Mouse (Mus musculus) ES-Bruce4 (cell line): ENCODE results near the gene Zer1. TPM values are rescaled to one million over a fixed set of nuclear protein-coding genes. Genes with fewer than 3 reads are reported as not detected.

Experiments used
- H3K27ac ChIP-seq: 2 replicates; pipeline ENCODE4 v1.5.1; 2012; ENCODE audit warnings: low read length, inconsistent platforms; ENCODE audit not compliant: insufficient read depth
- H3K27me3 ChIP-seq: 2 replicates; pipeline ENCODE4 v1.6.1; 2012; ENCODE audit warnings: mild to moderate bottlenecking, low read length, inconsistent platforms; ENCODE audit not compliant: control insufficient read depth, poor library complexity, insufficient read depth, severe bottlenecking
- H3K36me3 ChIP-seq: 2 replicates; pipeline ENCODE4 v1.6.1; 2012; ENCODE audit warnings: inconsistent platforms, mild to moderate bottlenecking, low read length, moderate library complexity; ENCODE audit not compliant: control insufficient read depth, poor library complexity, insufficient read depth, severe bottlenecking
- H3K4me1 ChIP-seq: one replicate; pipeline ENCODE4 v1.8.1; 2011; ENCODE audit warnings: low read length; ENCODE audit not compliant: control insufficient read depth, insufficient read depth
- H3K4me3 ChIP-seq: 2 replicates; pipeline ENCODE4 v1.5.1; 2011; ENCODE audit warnings: low read depth, mild to moderate bottlenecking, low read length
- H3K9ac ChIP-seq: 2 replicates; pipeline ENCODE4 v1.6.1; 2012; ENCODE audit warnings: low read depth, mild to moderate bottlenecking, inconsistent platforms; ENCODE audit not compliant: poor library complexity, severe bottlenecking
- H3K9me3 ChIP-seq: replicated peaks from 2 replicates; pipeline ENCODE4 v1.6.1; 2012; ENCODE audit warnings: mild to moderate bottlenecking, low read length, inconsistent platforms; ENCODE audit not compliant: control insufficient read depth, poor library complexity, insufficient read depth, severe bottlenecking
- CTCF ChIP-seq: IDR thresholded peaks from one replicate; pipeline ENCODE4 v1.8.1; 2011; ENCODE audit warnings: low read depth, low read length
- EP300 ChIP-seq: IDR thresholded peaks from 2 replicates; pipeline ENCODE4 v1.6.1; 2011; ENCODE audit warnings: low read depth, low read length; ENCODE audit not compliant: insufficient read depth
- POLR2A ChIP-seq: IDR thresholded peaks from one replicate; pipeline ENCODE4 v1.8.1; 2011; ENCODE audit warnings: low read length; ENCODE audit not compliant: insufficient read depth
- polyA plus RNA-seq: library from polyadenylated mRNA; stranded (reverse); fragments of >200 nt; gene quantifications from 2 replicates; pipeline ENCODE4 v1.2.4, GENCODE M21; 2011; ENCODE audit warnings: low read depth; ENCODE audit not compliant: missing spikeins, insufficient read depth, insufficient read length

Zer1 gene
- polyA plus RNA-seq, 1 experiment, result 33.8 TPM

- H3K27me3 ChIP-seq, result no peaks in the 10 kb centered on the region
- no peaks in the 10 kb centered on the region for H3K9me3 ChIP-seq
- 0 out of 2 replicates have a peak overlapping the region, but pooled peaks have one; percentile 4 for H3K27ac ChIP-seq
- peak overlapping the region; percentile 28 for H3K4me3 ChIP-seq
- H3K36me3 ChIP-seq, result peaks cover 59% of the 10 kb centered on the region
- H3K9ac ChIP-seq, result peak overlapping the region; percentile 100
- no peaks in the 10 kb centered on the region for H3K4me1 ChIP-seq
- TF ChIP-seq EP300 (no peak), CTCF (no peak), POLR2A (no peak)
Observed at GRCm38 (mm10) chr2:30067962-30068361, 56.4 kb downstream of the Zer1 start.

GRCm38 (mm10) chr2:30067031-30067888 is 57.1 kb downstream of the Zer1 start:
- H3K4me1 ChIP-seq, result no peaks in the 10 kb centered on the region
- H3K27ac ChIP-seq, result peak overlapping the region; percentile 59; the same call in 1 of the 2 replicates
- H3K9me3 ChIP-seq, result no peaks in the 10 kb centered on the region
- TF ChIP-seq EP300 (no peak), POLR2A (no peak), CTCF (no peak)
- H3K9ac ChIP-seq, result peak overlapping the region; percentile 100
- peak overlapping the region; percentile 94 for H3K4me3 ChIP-seq
- peaks cover 54% of the 10 kb centered on the region for H3K36me3 ChIP-seq
- H3K27me3 ChIP-seq, result no peaks in the 10 kb centered on the region

DNA sequence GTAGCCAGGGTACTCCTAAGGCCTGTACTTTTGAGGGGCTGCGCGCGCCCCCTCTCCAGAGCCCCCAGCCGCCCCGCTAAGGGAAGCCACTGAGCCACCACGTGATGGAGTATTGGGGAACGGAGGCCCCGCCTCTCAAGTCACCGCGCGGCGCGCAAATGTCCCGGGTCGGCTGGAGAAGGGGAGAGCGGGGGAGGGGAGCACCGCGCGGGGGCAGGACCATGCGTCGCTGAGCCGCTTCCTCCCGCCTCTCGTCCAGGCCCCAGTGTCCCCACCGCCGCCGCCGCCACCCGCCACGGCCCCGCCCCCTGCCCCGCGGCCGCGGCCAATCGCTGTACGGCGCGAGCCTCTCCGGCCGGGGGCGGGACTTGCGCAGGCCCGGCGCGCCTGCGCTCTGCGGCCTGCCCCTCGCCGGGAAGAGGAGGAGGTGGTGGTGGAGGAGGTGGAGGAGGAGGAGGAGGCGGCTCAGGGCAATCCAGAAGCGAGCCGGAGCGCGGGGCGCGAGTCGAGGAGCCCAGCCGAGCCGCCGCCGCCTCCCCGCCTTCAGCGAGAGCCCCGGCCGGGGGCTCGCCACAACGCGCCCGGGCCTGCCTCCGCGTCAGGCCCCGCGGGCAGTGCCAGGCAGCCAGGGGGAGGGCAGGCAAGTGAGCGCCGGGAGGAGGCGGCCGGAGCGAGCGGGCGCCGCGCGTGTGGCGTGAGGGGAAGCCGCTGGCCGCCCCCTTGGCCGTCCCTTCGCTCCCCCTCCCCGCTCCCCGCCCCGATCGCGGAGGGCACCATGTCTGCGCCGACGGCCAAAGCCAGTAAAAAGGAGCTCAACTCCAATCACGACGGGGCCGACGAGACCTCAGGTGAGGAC is 58.1 kb downstream of the Zer1 start:
- H3K4me1 ChIP-seq, result no peaks in the 10 kb centered on the region
- TF ChIP-seq CTCF, result no peak
- TF ChIP-seq POLR2A, result peak; percentile 8
- peak overlapping the region; percentile 91 for H3K27ac ChIP-seq
- H3K4me3 ChIP-seq, result peak overlapping the region; percentile 94
- H3K27me3 ChIP-seq, result no peaks in the 10 kb centered on the region
- peak overlapping the region; percentile 100 for H3K9ac ChIP-seq
- peaks cover 50% of the 10 kb centered on the region for H3K36me3 ChIP-seq
- no peaks in the 10 kb centered on the region for H3K9me3 ChIP-seq

DNA sequence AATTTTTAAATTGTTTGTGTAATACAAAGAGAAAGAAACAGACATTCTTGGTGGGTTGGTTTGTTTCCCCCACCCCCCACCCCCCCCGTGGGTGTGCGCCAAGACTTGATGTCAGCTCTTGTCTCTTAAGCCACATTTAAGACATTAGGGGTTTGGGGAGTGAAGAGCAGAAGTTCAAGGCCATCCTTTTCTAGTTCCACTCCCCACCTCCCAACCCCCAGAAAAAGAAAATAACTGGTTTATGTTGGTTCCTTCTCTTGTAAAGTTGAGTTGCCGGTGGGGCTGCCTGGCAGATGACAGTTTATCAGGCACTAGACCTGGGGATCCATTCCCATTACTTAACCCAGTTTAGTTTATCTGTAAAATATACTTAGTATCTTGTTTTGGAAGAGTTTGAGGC is 60.1 kb downstream of the Zer1 start:
- no peaks in the 10 kb centered on the region for H3K4me1 ChIP-seq

GRCm38 (mm10) chr2:30063791-30064190 is 60.6 kb downstream of the Zer1 start:
- Histone ChIP-seq H3K27me3 (no peaks in the 10 kb centered on the region), H3K9ac (peak overlapping the region; percentile 100), H3K4me1 (no peaks in the 10 kb centered on the region), H3K4me3 (peak overlapping the region; percentile 93), H3K9me3 (no peaks in the 10 kb centered on the region), H3K36me3 (peaks cover 30% of the 10 kb centered on the region), H3K27ac (peak overlapping the region; percentile 71; the same call in 1 of the 2 replicates)
- TF ChIP-seq EP300, result no peak
- TF ChIP-seq POLR2A, result no peak
- no peak for TF ChIP-seq CTCF

More for the DNA sequence above, 60.1 kb downstream of the Zer1 start:
- Histone ChIP-seq H3K4me3 (peak overlapping the region; percentile 93), H3K27ac (peak overlapping the region; percentile 67; the same call in 1 of the 2 replicates), H3K9ac (peak overlapping the region; percentile 100), H3K36me3 (peaks cover 35% of the 10 kb centered on the region), H3K9me3 (no peaks in the 10 kb centered on the region), H3K27me3 (no peaks in the 10 kb centered on the region)
- TF ChIP-seq EP300, result no peak
- no peak for TF ChIP-seq CTCF
- no peak for TF ChIP-seq POLR2A

DNA sequence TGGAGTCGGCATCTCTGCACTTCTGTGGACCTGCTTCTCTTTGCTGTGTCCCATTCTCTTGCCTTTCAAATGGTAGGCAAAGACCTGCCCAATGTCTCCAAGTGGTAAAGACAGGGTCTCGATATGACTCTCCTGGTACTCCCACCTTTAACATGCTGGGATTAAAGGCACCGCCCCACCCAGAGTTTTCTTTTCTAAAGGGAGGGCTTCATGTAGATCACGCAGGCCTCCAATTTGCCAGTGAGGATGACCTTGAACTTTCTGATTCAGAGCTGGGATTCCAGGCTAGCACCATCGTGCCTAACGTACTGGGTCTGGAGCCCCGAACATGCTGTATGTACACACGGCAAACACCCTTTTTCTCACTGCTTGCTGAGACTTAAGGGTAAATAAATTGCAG is 61.1 kb downstream of the Zer1 start:
- Histone ChIP-seq H3K4me1 (no peaks in the 10 kb centered on the region), H3K9ac (peak overlapping the region; percentile 100), H3K27me3 (no peaks in the 10 kb centered on the region), H3K27ac (peak overlapping the region; percentile 71), H3K36me3 (peaks cover 24% of the 10 kb centered on the region), H3K4me3 (peak overlapping the region; percentile 93), H3K9me3 (no peaks in the 10 kb centered on the region)
- TF ChIP-seq POLR2A (no peak), EP300 (no peak), CTCF (no peak)
